In the genomic region with DNA sequence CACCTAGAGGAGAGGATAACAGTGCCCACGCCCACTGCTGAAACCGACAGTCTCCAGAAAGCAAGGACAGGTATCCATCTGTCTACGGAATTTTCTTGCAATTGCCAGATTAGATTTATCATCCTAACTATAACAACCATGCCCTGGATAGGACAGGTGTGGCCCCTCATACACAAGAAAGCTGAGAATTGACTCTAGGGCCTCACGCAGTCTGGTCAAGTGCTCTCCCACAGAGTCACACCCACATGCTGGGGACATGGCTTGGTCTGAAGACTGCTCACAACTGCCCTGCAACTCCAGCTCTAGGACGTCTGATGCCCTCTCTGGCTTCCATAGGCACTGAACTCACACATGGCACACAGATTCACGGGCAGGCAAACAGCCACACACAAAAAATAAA, we compare ENCODE assay signal across 22 mouse cellular contexts.
"Had no signal": no experiment of that assay in that cellular context is flagged by ENCODE, and none has a peak within 500 bp of the region (broad histone marks: within the 10 kb centered on the region; RNA-seq: fewer than 3 reads in every experiment).

No protein-coding gene starts in this region.

- H3K4me2 ChIP-seq: heart, embryonic 12.5 days; hindbrain, embryonic 12.5 days; hindbrain, embryonic 14.5 days; kidney, embryonic 15.5 days; limb, embryonic 13.5 days; limb, embryonic 15.5 days had no signal

- H3K9ac ChIP-seq: heart, embryonic 12.5 days; hindbrain, embryonic 12.5 days; hindbrain, embryonic 14.5 days; kidney, embryonic 15.5 days; limb, embryonic 13.5 days; limb, embryonic 15.5 days had no signal

- H3K27ac ChIP-seq: heart, embryonic 10.5 days; hindbrain, embryonic 10.5 days; hindbrain, embryonic 12.5 days; hindbrain, embryonic 14.5 days; kidney, embryonic 15.5 days; kidney, postnatal 0 days; limb, embryonic 13.5 days; limb, embryonic 15.5 days had no signal

- H3K4me3 ChIP-seq: heart, embryonic 10.5 days; heart, embryonic 12.5 days; hindbrain, embryonic 10.5 days; hindbrain, embryonic 12.5 days; kidney, embryonic 15.5 days; limb, embryonic 13.5 days; limb, embryonic 15.5 days had no signal

- ATAC-seq: hindbrain, embryonic 16.5 days; intestine, embryonic 16.5 days had no signal

- H3K27me3 ChIP-seq: heart, embryonic 12.5 days; hindbrain, embryonic 12.5 days; kidney, embryonic 15.5 days; limb, embryonic 13.5 days; limb, embryonic 15.5 days had no signal

- DNase-seq: gastrocnemius, postnatal 25 days; heart, adult 18-20 months; heart, postnatal 4 days; kidney, adult 11 months; kidney, adult 2 months; kidney, adult 9 months; kidney, postnatal 14 days; kidney, postnatal 36 days; layer of hippocampus, adult 9-11 months; layer of hippocampus, postnatal 36 days; left cerebral cortex, postnatal 4 days had no signal

- H3K36me3 ChIP-seq: hindbrain, embryonic 12.5 days; kidney, embryonic 15.5 days; limb, embryonic 13.5 days; limb, embryonic 15.5 days had no signal

- H3K9me3 ChIP-seq: heart, embryonic 10.5 days; hindbrain, embryonic 12.5 days; limb, embryonic 15.5 days had no signal
